ENCODE assay signal across 13 mouse cellular contexts in genomic region chr3:120441127-120441526, GRCm38 (mm10).
"Had no signal": no experiment of that assay in that cellular context is flagged by ENCODE, and none has a peak within 500 bp of the region (broad histone marks: within the 10 kb centered on the region; RNA-seq: fewer than 3 reads in every experiment).

No protein-coding gene starts in this region.

- H3K4me3 ChIP-seq: layer of hippocampus, adult 2 months; liver, embryonic 13.5 days; stomach, embryonic 15.5 days had no signal

- DNase-seq: kidney, adult 2 months; kidney, postnatal 25 days; layer of hippocampus, adult 9-11 months; liver, embryonic 13.5 days; lung, adult 2 months; lung, postnatal 14 days; lung, postnatal 4 days; midbrain, embryonic 14.5 days; thymus, adult 18-20 months; thymus, postnatal 36 days had no signal

- H3K27ac ChIP-seq: kidney, postnatal 0 days; layer of hippocampus, adult 2 months; liver, embryonic 13.5 days; stomach, embryonic 15.5 days had no signal
